Mouse (Mus musculus): ENCODE data around the gene Cracr2b.

The Cracr2b gene

GRCm38 (mm10) chr7:141454967-141455551 is 5.8 kb upstream of the Cracr2b start, which contains the start of gene Pnpla2:
Gene Pnpla2, plus strand, starts transcription at chr7:141455198.
- DNase-seq (ENCODE audit: low spot score) = peak; percentile 93

GRCm38 (mm10) chr7:141455610-141456314 is 5.1 kb upstream of the Cracr2b start:
- peak; percentile 57 for DNase-seq (ENCODE audit: low spot score)

- no peak for DNase-seq (ENCODE audit: low spot score)
These were observed 4.2 kb upstream of the Cracr2b start for GRCm38 (mm10) chr7:141456739-141457138.

GRCm38 (mm10) chr7:141457236-141457635 is 3.7 kb upstream of the Cracr2b start:
- no peak for DNase-seq (ENCODE audit: low spot score)

- DNase-seq (ENCODE audit: low spot score) = peak; percentile 54
These were observed 2.8 kb upstream of the Cracr2b start for GRCm38 (mm10) chr7:141457986-141458660.

- no peak for DNase-seq (ENCODE audit: low spot score)
These were observed 2.2 kb upstream of the Cracr2b start for GRCm38 (mm10) chr7:141458661-141459060.

GRCm38 (mm10) chr7:141459301-141459711 is 1.6 kb upstream of the Cracr2b start:
- no peak for DNase-seq (ENCODE audit: low spot score)

- no peak for DNase-seq (ENCODE audit: low spot score)
These were observed 898 bp upstream of the Cracr2b start for GRCm38 (mm10) chr7:141460001-141460390.

GRCm38 (mm10) chr7:141461521-141462332 is 833 bp downstream of the Cracr2b start:
- no peak for DNase-seq (ENCODE audit: low spot score)

GRCm38 (mm10) chr7:141462333-141462821 is 1.5 kb downstream of the Cracr2b start:
- no peak for DNase-seq (ENCODE audit: low spot score)

- no peak for DNase-seq (ENCODE audit: low spot score)
These were observed 3.1 kb downstream of the Cracr2b start for GRCm38 (mm10) chr7:141463824-141464602.

- no peak for DNase-seq (ENCODE audit: low spot score)
These were observed 3.8 kb downstream of the Cracr2b start for GRCm38 (mm10) chr7:141464603-141465201.

GRCm38 (mm10) chr7:141465388-141466044 is 4.6 kb downstream of the Cracr2b start:
- DNase-seq (ENCODE audit: low spot score) = no peak

- DNase-seq (ENCODE audit: low spot score) = no peak
These were observed 5.1 kb downstream of the Cracr2b start for GRCm38 (mm10) chr7:141466045-141466394.

GRCm38 (mm10) chr7:141466607-141467148 is 5.8 kb downstream of the Cracr2b start:
- DNase-seq (ENCODE audit: low spot score) = no peak

GRCm38 (mm10) chr7:141467230-141468030 is 6.5 kb downstream of the Cracr2b start, which contains the start of gene Cd151:
Gene Cd151, plus strand, starts transcription at chr7:141467392.
- DNase-seq (ENCODE audit: low spot score) = peak; percentile 52

GRCm38 (mm10) chr7:141468164-141468521 is 7.2 kb downstream of the Cracr2b start:
- DNase-seq (ENCODE audit: low spot score) = no peak

GRCm38 (mm10) chr7:141468522-141469211 is 7.8 kb downstream of the Cracr2b start:
- DNase-seq (ENCODE audit: low spot score) = peak; percentile 49

- DNase-seq (ENCODE audit: low spot score) = no peak
These were observed 8.5 kb downstream of the Cracr2b start for GRCm38 (mm10) chr7:141469352-141469751.
